Mouse (Mus musculus): ENCODE results near the gene Ccin.

The Ccin gene

DNA sequence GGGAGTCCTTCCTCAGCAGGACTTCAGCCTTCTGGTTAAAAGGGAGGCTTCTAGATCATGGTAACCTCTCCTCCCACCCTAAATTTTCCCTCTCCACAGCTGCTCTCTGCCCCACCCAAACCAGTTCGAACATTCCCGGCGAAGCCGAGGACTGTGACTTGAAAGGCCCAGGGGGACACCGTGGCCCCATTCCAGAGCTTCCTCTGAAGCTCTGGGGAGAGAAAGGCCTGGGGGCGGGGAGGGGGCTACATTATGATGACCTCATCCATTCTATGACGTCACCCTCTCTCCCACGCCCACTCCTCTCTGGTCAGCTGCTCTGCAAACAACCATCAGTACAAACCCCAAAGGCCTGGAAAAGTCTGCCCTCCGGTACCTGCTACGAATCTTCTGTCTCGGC lies at the start of gene Ccin:
Gene Ccin (plus strand): TSS at position 303 of the 400 bp plus-strand sequence.
- DNase-seq (ENCODE audit: low spot score in 2 of 2): no peak

DNA sequence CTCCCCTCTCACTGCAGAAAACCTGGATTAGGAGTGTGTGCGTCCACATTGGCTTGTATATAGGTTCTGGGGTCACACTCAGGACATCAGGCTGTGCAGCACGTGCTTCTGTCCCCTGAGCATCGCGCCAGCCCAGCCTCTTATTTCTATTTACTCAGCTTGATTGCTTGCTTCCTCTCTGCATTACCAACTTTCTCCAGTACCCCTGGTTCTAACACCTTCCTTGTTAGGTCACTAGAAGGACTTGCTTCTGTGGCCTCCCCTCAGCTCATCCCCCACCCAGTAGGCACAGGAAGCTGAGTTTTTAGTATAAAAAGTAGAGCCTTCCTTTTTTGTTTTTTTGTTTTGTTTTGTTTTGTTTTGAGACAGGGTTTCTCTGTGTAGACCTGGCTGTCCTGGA lies 47.1 kb upstream of the Ccin start:
- DNase-seq (ENCODE audit: low spot score in 2 of 2): no peak

DNA sequence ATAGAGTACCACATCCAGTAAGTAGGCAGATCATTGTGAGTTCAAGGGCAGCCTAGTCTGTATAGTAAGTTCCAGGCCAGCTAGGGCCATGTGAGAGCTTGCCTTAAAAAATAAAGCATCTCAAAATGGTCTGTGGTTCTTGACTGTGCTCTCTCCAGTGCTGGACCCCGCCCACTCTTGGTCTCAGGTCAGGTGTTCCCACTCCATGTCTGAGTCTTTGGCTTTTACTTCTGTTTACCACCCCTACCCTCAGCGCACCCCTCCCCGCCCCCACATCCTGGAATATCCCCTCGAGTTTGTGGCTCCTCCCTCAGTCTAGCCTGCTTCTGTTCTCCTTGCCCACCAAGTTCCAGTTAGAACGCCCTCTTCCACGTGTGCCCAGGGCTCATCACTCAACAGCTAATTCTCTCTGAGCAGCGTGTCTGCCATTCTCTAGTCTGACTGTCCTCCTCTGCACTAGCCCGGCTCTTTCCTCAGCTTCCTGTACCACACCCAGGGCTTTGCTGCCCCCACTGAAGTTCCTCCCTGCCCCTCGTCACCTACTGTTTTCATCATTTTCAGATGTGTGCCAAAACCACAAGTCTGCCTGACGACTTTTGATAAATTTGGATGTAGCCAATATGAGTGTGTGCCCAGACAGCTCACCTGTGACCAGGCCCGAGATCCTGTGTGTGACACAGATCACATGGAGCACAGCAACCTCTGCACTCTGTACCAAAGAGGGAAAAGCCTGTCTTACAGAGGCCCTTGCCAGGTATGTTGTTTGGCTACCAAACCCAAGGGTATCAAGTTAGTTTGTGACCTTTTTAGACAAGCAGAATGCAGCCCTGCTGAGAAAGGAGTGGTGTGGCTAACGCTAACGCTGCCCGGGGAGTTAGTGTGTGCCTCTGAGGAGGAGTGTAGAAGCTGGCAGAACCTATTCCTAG lies 46.3 kb upstream of the Ccin start:
- DNase-seq (ENCODE audit: low spot score in 2 of 2): no peak

DNA sequence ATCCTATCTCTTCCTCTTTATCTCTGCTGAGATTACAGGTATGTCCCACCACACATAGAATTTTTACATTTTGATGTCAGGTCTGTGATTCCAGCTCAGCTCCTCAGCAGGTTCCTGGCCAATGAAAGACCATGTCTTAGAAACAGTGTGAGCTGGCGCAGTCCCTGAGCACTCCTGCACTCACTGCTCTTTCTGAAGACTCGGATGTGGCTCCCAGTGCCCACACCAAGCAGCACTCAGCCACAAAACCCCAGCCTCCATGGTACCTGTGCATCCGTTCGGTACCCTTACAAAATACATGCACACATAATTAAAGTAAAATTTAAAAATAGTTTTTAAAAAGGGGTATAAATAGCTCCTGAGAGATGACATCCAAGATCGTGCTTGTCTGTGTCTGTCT lies 42.0 kb upstream of the Ccin start:
- no peak for DNase-seq (ENCODE audit: low spot score in 2 of 2)

DNA sequence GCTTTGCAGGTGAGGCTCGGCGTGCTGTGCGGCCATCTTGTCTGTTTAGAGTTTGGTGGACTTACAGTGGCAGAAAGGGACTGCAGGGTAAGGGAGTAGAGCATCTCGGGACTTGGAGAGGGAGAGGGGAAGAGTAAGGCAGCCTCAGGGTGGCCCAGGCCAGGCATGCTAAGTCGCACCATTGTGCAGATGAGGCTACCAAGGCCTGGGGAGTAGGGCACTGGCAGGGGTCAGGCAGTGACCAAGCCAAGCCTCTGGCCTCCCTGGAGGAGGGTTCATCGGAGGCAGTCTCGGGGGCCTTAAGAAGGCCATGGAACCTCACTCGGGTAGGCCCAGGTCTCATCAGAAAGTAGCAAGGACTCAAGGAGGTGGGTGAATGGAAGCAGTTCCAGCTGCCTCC lies 40.9 kb upstream of the Ccin start:
- no peak for DNase-seq (ENCODE audit: low spot score in 2 of 2)

DNA sequence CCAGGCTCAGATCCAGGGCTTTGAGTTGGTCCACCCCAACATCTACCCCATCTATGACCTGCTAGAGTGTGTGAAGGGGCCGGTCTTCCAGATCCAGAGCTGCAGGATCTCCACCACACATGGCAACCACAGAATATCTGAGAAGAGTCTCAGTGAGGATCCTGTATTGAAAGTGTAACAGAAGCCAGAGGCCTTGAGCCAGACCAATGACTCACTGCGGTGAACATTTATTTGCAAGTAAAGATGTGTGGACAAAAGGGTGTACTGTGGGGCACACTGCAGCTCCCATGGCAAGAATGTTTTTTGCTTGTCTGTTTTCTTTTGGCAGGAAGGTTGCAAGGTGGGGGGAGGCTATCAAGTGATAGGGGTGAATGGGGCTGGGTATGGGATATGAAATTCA lies 35.7 kb upstream of the Ccin start:
- DNase-seq (ENCODE audit: low spot score in 2 of 2): no peak

DNA sequence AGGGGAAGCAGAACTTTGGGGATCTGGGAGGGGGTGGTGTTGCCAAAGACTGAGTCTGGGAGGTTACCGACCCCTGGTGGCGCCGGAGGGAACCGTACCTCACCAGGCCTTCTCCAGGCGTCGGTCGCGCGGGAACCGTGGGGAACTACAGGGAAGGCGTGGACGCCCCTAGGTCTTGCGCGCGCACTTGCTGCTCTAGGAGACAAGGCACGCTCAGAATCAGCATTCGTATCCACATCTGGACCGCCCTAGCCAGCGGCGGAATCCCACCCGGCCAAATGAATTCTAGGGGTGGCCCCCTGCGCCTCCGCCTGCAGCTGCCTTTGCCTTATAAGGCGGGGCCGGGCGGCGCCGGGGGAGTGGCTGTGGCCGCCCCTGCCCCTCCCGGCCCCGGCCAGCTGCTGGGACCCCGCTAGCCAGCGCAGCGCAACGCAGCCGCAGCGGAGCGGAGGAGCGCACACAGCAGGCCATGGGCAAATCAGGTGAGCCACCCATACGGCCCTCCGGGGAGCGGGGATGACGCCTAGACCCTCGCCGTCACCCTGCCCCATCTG lies 25.9 kb upstream of the Ccin start, which contains the start of gene Glipr2:
Gene Glipr2 (plus strand): TSS at position 110 of the 554 bp plus-strand sequence.
- DNase-seq (ENCODE audit: low spot score in 2 of 2): peak; percentile 63 to 75

DNA sequence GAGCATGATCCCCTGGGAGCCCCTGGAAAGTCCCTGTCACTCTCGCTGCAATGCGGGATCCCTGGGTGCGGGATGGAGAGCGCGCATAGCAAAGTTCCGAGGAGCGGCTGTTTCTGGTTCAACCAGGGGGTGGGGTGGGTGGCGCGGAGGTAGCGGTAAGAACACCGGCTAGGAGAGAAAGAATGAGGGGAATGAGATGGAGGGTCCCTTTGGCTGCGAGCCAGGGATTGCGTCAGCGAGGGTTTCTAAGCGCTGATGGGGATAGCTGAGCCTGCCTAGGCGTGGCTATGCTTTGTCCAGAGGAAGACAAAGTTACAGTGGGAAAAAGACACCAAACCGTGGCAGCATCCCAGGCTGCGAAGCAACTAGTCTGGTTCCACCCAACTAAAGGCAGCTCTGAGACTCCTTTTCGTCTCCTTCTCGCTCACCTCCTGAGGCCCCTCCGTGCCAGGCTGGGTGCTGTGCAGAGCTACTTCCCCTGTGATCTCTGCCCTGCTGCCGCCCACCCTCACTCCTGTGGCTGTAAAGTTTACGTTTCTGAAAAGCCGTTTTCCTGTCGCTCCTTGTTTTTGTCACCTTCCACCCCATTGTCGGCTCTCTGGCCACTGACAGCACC lies 25.3 kb upstream of the Ccin start:
- DNase-seq (ENCODE audit: low spot score in 2 of 2): peak in 1 of 2 experiments; percentile 58

DNA sequence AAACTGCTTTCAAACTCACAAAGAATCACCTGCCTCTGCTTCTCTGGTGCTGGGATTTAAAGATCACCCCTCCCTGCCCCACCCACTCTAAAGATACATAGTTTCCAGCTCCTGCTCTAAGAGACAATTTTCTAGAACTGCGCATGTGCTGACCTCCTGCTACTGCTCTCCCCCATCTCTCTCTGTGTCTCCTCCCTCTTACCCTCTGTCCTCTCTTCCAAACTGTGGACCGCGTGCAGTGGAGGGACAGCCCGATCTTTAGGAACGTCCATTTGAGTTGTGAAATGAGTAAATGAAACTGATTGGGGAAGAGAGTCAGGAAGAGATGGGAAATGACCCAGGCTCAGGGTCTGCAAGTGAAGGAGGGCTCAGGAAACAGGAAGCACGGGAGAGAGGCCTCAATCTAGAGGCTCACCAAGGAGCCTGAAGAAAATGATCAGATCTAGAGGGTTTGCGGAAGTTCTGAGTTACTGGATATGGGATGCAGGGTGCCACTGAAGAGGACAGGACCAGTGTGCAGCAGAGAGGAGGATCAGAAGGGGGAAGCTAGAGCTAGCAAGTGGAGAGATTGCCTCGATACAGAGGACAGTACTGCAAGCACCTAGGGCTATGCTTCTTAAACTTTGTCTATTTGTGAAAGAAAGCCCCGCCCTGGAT lies 23.6 kb upstream of the Ccin start:
- DNase-seq (ENCODE audit: low spot score in 2 of 2): no peak

DNA sequence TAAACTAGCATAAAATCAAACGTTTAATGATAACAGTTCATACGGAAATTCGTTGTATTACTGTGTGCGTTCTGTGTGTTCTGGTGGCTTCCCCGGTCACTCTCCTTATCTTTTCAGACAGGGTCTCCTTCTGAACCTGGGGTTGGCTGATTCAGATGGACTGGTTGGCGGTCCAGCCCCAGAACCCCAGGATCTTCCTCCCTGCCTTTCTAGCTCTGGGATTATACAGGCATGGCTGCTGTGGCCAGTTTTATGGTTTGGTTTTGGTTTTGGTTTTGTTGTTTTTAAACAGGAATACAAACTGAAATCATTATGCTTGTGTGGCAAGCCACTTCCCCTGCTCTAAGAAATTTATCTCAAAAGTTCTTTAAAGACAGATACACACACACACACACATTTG lies 23.1 kb upstream of the Ccin start:
- DNase-seq (ENCODE audit: low spot score in 2 of 2): no peak

DNA sequence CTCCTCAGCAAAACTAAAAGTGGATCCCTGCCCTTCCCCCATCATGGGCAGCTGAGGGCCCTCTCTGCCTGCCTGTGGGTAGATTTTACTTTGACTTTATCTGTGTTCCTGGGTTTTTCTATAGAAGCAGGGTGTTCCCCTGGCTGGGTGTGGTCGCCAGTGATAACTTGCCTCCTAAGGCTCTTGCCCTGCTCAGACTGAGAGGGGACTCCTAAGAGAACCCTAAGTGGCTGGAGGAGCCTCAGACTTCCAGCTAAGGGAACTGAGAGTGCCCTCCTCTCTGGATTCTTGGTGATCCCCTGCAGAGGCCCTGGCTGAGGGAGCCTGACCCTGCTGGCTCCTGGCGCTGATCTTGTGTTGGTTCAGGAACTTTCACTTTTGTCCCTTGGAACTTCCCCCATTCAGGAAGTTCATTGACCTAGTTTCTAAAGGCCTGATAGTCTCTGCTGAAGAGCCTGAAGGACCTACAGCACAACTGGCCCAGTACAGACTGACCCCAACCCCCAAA lies 18.9 kb upstream of the Ccin start:
- DNase-seq (ENCODE audit: low spot score in 2 of 2): no peak

DNA sequence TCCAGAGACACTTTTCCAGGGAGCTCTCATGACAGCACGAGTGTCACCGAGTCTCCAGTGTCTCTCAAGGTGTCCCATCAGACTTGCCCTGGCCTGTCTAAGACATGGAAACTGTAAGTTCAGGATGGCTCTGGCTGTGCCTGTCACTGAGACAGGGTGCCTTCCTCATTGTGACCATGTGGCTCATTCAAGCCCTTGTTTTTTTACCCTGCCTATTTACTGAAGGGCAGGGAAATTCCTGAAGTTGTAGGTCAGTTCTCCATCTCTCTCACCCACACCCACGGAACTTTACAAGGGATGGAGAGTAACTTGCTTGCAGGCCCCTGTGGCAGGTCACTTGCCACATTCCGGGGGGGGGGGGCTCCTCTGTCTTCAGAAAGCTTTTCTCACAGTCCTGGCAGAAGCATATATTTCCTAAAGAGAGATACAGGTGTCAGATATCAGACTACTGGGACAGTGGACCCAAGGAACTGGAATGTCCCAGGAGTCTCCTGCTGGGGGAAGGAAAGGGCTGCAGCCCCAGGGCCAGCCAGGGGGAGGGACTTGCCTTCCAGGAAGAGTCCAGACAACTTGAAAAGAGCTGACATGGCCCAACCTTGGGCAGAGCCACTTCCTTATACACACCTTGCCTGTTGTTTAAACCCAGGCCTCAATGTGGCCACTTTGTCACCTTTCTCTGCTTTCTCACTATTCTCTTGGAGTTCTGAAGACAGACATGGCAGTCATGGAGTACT lies 18.2 kb upstream of the Ccin start:
- no peak for DNase-seq (ENCODE audit: low spot score in 2 of 2)

DNA sequence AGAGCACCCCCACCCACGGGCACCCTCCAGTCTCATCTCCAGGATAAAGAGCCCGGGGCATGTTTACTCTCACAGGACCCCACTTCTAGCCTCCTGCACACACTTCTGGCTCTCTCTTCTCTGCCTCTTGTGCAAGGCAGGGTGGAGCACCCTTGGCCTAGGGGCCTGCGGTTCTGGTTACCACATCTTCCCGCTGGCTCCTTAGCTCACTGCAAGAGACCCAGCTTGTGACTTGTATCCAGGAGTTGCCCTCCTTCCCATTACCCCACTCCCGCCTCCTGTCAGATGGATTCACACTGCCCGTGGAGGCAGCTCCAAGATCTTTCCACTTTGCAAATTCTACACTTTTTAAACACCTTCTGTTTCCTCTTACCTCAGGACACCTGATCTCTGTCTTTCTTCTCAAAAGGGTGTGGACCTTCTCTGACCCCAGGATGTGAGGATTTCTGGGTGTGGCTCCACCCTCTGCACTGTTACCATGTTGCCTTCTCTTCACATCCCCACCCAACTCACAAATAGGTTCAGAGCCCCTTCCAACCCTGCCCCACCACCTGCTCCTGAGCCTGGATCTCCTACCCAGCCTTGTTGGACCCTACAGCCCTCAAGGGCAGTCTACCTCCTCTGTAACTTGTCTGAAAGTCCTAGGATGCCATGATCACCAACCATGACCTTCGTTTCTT lies 17.3 kb upstream of the Ccin start:
- peak in 1 of 2 experiments; percentile 40 for DNase-seq (ENCODE audit: low spot score in 2 of 2)

DNA sequence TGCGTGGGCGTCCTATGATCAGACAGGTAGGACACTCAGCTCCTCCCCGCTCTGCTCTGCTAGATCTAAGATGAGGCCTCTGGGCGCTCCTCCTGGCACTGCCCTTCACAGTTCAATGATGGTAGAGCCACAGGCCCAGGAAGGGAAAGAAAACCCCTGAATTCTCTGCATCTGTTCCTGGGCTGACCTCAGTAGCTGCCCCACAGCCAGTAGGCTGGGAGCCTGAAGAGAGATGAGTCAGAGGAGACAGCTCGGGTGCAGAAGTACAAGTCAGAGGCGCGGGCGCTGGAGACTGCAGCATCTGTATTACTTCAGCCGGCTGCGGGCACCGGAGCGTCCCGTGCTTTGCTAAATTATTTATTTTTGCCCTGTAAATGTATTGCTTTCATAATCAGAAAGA lies 14.6 kb upstream of the Ccin start:
- DNase-seq (ENCODE audit: low spot score in 2 of 2): peak in 1 of 2 experiments; percentile 75

DNA sequence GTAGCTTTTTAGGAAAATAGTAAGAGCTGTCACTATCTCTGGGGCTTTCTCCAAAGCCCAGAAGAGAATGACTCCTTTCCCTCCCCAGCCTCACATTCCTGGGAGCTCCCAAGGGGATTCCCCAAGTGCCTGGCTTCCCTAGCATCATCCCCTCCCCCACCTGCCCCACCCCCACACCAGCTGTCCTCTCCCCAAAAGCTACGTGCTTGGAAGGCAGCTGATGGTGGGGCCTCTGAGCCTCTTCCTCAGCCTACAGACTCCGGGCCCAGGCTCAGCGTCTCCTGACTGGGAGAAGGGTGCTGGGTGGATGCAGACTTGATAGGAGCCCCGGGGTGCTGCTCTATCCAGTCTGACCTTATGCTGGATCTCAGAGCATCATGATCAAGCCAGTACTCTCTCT lies 13.9 kb upstream of the Ccin start:
- no peak for DNase-seq (ENCODE audit: low spot score in 2 of 2)

DNA sequence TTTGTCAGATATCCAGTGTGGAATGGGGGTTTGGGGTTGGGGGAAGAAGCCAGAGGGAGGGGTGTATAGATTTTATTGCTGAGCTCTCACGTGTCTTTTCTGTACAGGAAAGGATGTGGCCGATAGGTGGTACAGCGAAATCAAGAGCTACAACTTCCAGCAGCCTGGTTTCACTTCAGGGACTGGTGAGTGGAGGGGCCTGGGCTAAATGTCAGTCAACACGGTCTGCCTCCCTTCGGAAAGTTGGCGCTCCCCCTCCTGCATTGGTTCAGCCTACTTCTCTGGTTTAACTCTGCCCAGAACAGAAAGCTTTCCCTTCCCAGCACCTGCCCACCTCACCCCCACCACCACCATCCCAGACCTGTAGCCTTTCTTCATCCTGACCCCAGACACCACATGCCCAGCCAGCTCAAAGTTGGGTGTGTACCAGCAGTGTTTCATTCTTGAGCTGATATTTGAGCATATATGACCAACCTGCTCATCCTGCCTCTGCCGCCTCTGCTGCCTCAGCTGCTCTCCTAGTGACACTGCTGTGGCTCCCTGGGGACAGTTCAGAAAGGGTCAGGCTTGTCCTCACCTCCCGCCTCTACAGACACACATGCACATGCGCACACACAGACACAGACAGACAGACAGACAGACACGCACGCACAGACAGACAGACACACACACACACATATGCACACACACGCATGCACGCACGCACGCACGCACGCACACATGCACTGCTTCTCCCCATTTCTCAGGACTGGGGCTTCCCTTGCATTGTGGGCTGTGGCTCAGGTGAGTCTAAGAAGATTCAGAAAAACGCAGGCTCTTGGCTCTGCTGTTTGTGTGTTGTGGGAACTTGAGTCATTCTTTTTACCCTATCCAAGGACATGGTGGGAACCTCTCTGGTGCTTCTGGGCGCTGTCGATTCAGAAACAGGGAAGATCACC lies 12.6 kb upstream of the Ccin start:
- DNase-seq (ENCODE audit: low spot score in 2 of 2): no peak

DNA sequence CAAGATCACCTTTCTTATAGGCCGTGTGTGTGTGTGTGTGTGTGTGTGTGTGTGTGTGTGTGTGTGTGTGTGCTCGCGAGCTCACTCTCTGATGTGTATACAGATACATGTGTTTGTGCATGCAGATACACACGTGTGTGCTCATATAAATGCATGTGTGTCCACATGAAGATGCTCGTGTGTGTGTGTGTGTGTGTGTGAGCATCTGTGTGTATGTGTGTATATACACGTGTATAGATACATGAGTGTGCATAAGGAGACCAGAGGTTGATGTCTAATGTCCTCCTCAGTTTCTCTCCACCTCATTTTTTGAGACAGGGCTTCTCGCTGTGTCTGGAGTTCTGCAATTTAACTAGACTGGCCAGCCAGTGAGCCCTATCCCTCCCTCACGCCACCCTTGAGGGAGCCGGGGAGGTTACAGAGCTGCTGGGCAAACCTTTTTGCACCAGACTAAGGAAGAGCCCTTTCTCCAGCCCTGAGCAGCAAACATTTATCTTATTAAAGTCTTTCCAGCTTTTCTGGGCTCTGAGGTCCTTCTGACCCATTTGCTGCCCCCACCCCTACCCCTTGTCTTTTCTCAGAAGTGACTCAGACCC lies 11.6 kb upstream of the Ccin start:
- no peak for DNase-seq (ENCODE audit: low spot score in 2 of 2)

DNA sequence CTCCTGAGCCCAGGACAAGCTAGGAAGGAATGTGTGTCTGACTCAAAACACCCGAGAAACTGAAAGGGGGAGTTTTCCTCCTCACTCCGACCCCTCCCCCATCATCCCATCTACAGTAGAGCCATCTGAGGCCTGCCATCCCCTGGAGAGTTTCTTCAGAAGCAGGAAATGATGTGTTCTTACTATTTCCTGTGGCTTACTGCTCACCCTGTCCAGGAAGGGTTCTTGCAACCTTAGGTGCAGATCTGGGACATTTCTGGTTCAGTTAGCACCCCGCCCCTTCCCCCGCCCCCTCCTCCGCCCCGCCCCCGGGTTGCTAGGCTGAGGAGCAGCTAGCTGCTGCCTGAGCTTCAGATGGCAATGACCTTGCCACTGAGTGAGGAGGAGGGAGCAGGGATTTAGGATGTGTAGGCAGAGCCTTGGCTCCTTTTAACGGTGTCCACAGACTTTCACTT lies 11.1 kb upstream of the Ccin start:
- DNase-seq (ENCODE audit: low spot score in 2 of 2): no peak

DNA sequence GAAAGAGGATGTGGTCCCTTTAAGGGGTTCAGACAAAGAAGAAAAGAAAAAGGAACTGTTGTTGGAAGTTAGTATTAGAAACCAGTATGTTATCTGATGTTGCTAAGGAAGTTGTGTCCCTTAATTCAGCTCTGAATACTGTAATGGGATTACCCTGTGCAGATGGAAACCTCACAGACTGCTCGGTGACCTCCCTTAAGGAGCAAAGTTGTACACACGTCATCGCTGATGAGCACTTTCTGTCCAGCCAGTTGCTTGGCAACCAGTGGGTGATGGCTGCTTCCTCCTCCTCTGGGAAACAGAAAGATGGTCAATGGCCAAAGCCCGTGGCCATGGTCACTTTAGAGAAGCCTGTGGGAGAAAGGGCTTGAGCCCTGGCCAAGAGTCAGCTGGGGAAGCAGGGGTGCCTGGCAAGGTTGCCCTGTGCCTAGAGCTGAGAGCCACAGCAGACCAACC lies 9.7 kb upstream of the Ccin start:
- peak in 1 of 2 experiments; percentile 72 for DNase-seq (ENCODE audit: low spot score in 2 of 2)
